Mouse (Mus musculus) kidney, adult 2 months (tissue): ENCODE results near the gene Tenm3.

Experiments used
- CTCF ChIP-seq: fragments of 200-500 bp; conservative IDR thresholded peaks from 2 replicates; pipeline ENCODE4 v1.5.1; 2011; ENCODE audit warnings: low read depth, mild to moderate bottlenecking, control low read depth, low read length, moderate library complexity, mixed read lengths; ENCODE audit not compliant: insufficient read depth, insufficient read length
- POLR2A ChIP-seq: fragments of 200-500 bp; IDR thresholded peaks from one replicate; pipeline ENCODE4 v1.6.1; 2011; ENCODE audit warnings: low read depth, low read length, control low read depth

DNA sequence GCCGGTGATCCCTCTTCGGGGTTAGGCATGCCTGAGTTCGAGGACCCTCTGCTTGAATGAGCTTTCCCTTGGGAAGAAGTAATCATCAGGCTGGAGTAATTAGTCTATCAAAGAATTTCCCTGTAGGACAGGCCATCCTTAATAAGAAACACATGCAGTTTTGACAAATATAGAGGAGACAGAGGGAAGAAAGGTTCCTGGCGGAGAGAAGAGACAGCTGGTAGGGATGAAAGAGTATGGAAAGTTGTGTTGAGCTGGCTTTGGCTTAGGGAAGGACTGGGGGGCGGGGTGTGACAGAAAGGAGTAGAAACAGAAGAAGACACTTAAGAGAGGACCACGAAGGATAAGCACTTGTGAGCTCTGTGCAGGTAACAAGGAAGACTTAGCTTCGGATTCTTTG, 194.3 kb downstream of the Tenm3 start:
- TF ChIP-seq POLR2A (no peak), CTCF (no peak)
